7 mouse cellular contexts compared by ENCODE assay signal in genomic region chr11:98328031-98328370, GRCm38 (mm10). TPM values are rescaled to one million over a fixed set of nuclear protein-coding genes. Genes with fewer than 3 reads are reported as not detected.
A peak's percentile ranks its signal among the peaks of the same experiment; 100 is the strongest.
DNase-seq lines count a peak whose midpoint lies in the region; ATAC-seq and TF ChIP-seq lines count a peak whose summit lies in the region.

No protein-coding gene starts in this region.

- peaks cover 100% of the 10 kb centered on the region for H3K27me3 ChIP-seq in forebrain, embryonic 10.5 days (ENCODE audit: poor library complexity, severe bottlenecking)
- peaks cover 93% of the 10 kb centered on the region for H3K27me3 ChIP-seq in intestine, embryonic 16.5 days (replicated peaks; ENCODE audit: control insufficient read depth, insufficient read depth, low read length)
- peaks cover 58% of the 10 kb centered on the region for H3K27me3 ChIP-seq in neural tube, embryonic 14.5 days (ENCODE audit: control insufficient read depth, insufficient read depth, low read length)

- intact Hi-C loops in left cerebral cortex, adult 2 months (cut with DNase I) = no loop called here
- intact Hi-C loops in left cerebral cortex, postnatal 25 days (cut with DNase I) = no loop called here

- peaks cover 23% of the 10 kb centered on the region for H3K4me1 ChIP-seq in forebrain, embryonic 10.5 days
- H3K4me1 ChIP-seq in intestine, embryonic 16.5 days (ENCODE audit: control insufficient read depth, insufficient read depth, low read length) = peaks cover 20% of the 10 kb centered on the region
- 0 out of 2 replicates have a peak, but pooled peaks cover 4% of the 10 kb centered on the region for H3K4me1 ChIP-seq in neural tube, embryonic 14.5 days (ENCODE audit: control insufficient read depth, insufficient read depth, low read length)

- peak overlapping the region; percentile 96 for H3K27ac ChIP-seq in left cerebral cortex, adult 2 months
- H3K27ac ChIP-seq in forebrain, embryonic 10.5 days = no peak overlapping the region
- no peak overlapping the region for H3K27ac ChIP-seq in intestine, embryonic 16.5 days (ENCODE audit: low read length)
- peak overlapping the region; percentile 82 for H3K27ac ChIP-seq in neural tube, embryonic 14.5 days (ENCODE audit: low read depth, low read length)

- DNase-seq in left cerebral cortex, adult 2 months (ENCODE audit: extremely low spot score in 1 of 2, low spot score in 2 of 2) = no peak
- no peak for DNase-seq in left cerebral cortex, postnatal 25 days (ENCODE audit: low spot score in 2 of 2)
- DNase-seq in forebrain, embryonic 10.5 days (ENCODE audit: extremely low spot score, low spot score) = peak; percentile 42
- no peak for DNase-seq in left cerebral cortex, adult 8-10 months (ENCODE audit: low spot score in 2 of 2)
- DNase-seq in right cerebral cortex, postnatal 36 days (ENCODE audit: low spot score in 2 of 2) = no peak

- H3K4me2 ChIP-seq in intestine, embryonic 16.5 days (ENCODE audit: low read depth, low read length) = peak overlapping the region; percentile 43
- peak overlapping the region; percentile 43 for H3K4me2 ChIP-seq in neural tube, embryonic 14.5 days (ENCODE audit: low read depth, low read length)

- H3K9me3 ChIP-seq in forebrain, embryonic 10.5 days = no peaks in the 10 kb centered on the region
- no peaks in the 10 kb centered on the region for H3K9me3 ChIP-seq in intestine, embryonic 16.5 days (ENCODE audit: control insufficient read depth, low read length)
- H3K9me3 ChIP-seq in neural tube, embryonic 14.5 days (ENCODE audit: control insufficient read depth, low read length) = no peaks in the 10 kb centered on the region

- H3K9ac ChIP-seq in intestine, embryonic 16.5 days (ENCODE audit: low read depth, low read length) = no peak overlapping the region
- H3K9ac ChIP-seq in neural tube, embryonic 14.5 days (replicated peaks; ENCODE audit: low read depth, low read length) = peak overlapping the region; percentile 63

- TF ChIP-seq CTCF in left cerebral cortex, adult 2 months (IDR thresholded peaks at IDR 0.05) = no peak

- WGBS in forebrain, embryonic 10.5 days = under 1% methylated on average over 35 of the region's 35 CpGs
- under 1% methylated on average over 29 of the region's 35 CpGs for WGBS in intestine, embryonic 16.5 days
- under 1% methylated on average over 33 of the region's 35 CpGs for WGBS in neural tube, embryonic 14.5 days

- H3K36me3 ChIP-seq in forebrain, embryonic 10.5 days (replicated peaks) = no peaks in the 10 kb centered on the region
- no peaks in the 10 kb centered on the region for H3K36me3 ChIP-seq in intestine, embryonic 16.5 days (ENCODE audit: control insufficient read depth, insufficient read depth, low read length)
- H3K36me3 ChIP-seq in neural tube, embryonic 14.5 days (ENCODE audit: control insufficient read depth, insufficient read depth, low read length) = no peaks in the 10 kb centered on the region

- H3K4me3 ChIP-seq in left cerebral cortex, adult 2 months = peak overlapping the region; percentile 63
- peak overlapping the region; percentile 44 for H3K4me3 ChIP-seq in forebrain, embryonic 10.5 days
- H3K4me3 ChIP-seq in intestine, embryonic 16.5 days (ENCODE audit: low read length) = peak overlapping the region; percentile 36
- peak overlapping the region; percentile 41 for H3K4me3 ChIP-seq in neural tube, embryonic 14.5 days (ENCODE audit: low read depth, low read length)

- ATAC-seq in intestine, embryonic 16.5 days = no peak
- ATAC-seq in neural tube, embryonic 14.5 days (ENCODE audit: low read depth) = no peak

RNA-seq across cellular contexts. Expression of gene Neurod2, which starts 1.4 kb away (rescaled TPM):
- 10 to 100 TPM; 70.2 to 76.3 TPM for total RNA-seq in left cerebral cortex, adult 2 months (2021)
- total RNA-seq in left cerebral cortex, postnatal 25 days (2021) = 10 to 100 TPM; 57.3 to 64.3 TPM
- polyA plus RNA-seq in forebrain, embryonic 10.5 days (2016; fragmentation: Nextera tagmentation; extraction: Ambion mirVana) = 0.14 TPM in 1 of 2 replicates, not detected in the other
- 0.05 TPM in 1 of 2 replicates, not detected in the other for polyA plus RNA-seq in intestine, embryonic 16.5 days (2015; fragmentation: Nextera tagmentation; extraction: Ambion mirVana)
- 25.3 and 25.5 TPM in 2 replicates for polyA plus RNA-seq in neural tube, embryonic 14.5 days (2014; fragmentation: Nextera tagmentation; extraction: Ambion mirVana)
- 10 to 100 TPM; 54.9 to 63.3 (median 60.4) TPM for total RNA-seq in left cerebral cortex, adult 8-10 months (2022)

RNA-seq across cellular contexts. Expression of gene Ppp1r1b, which starts 20.2 kb away (rescaled TPM):
- total RNA-seq in left cerebral cortex, adult 2 months (2021) = 100 to 1,000 TPM; 146 to 208 TPM
- 100 to 1,000 TPM; 141 to 380 TPM for total RNA-seq in left cerebral cortex, postnatal 25 days (2021)
- polyA plus RNA-seq in forebrain, embryonic 10.5 days (2016; fragmentation: Nextera tagmentation; extraction: Ambion mirVana) = 0.23 and 0.41 TPM in 2 replicates
- polyA plus RNA-seq in intestine, embryonic 16.5 days (2015; fragmentation: Nextera tagmentation; extraction: Ambion mirVana) = 91.7 and 92.3 TPM in 2 replicates
- 1.3 and 2.4 TPM in 2 replicates for polyA plus RNA-seq in neural tube, embryonic 14.5 days (2014; fragmentation: Nextera tagmentation; extraction: Ambion mirVana)
- 100 to 1,000 TPM; 502 to 655 (median 573) TPM for total RNA-seq in left cerebral cortex, adult 8-10 months (2022)

RNA-seq across cellular contexts. Expression of gene Stard3, which starts 30.2 kb away (rescaled TPM):
- 10 to 100 TPM; 35.7 to 42.4 TPM for total RNA-seq in left cerebral cortex, adult 2 months (2021)
- 10 to 100 TPM; 34.1 to 36.8 TPM for total RNA-seq in left cerebral cortex, postnatal 25 days (2021)
- 39.8 and 41.0 TPM in 2 replicates for polyA plus RNA-seq in forebrain, embryonic 10.5 days (2016; fragmentation: Nextera tagmentation; extraction: Ambion mirVana)
- polyA plus RNA-seq in intestine, embryonic 16.5 days (2015; fragmentation: Nextera tagmentation; extraction: Ambion mirVana) = 44.8 and 44.9 TPM in 2 replicates
- 28.0 and 35.6 TPM in 2 replicates for polyA plus RNA-seq in neural tube, embryonic 14.5 days (2014; fragmentation: Nextera tagmentation; extraction: Ambion mirVana)
- total RNA-seq in left cerebral cortex, adult 8-10 months (2022) = 10 to 100 TPM; 35.7 to 40.8 (median 38.3) TPM

RNA-seq across cellular contexts. Expression of gene Tcap, which starts 55.6 kb away (rescaled TPM):
- total RNA-seq in left cerebral cortex, adult 2 months (2021) = 1 to 10 TPM; 8.7 to 10.0 TPM
- total RNA-seq in left cerebral cortex, postnatal 25 days (2021) = 10 to 100 TPM in 1 of 2 experiments, 1 to 10 TPM in 1; 9.3 to 11.6 TPM
- 0.15 TPM in 1 of 2 replicates, not detected in the other for polyA plus RNA-seq in forebrain, embryonic 10.5 days (2016; fragmentation: Nextera tagmentation; extraction: Ambion mirVana)
- 0.28 TPM in 1 of 2 replicates, not detected in the other for polyA plus RNA-seq in intestine, embryonic 16.5 days (2015; fragmentation: Nextera tagmentation; extraction: Ambion mirVana)
- polyA plus RNA-seq in neural tube, embryonic 14.5 days (2014; fragmentation: Nextera tagmentation; extraction: Ambion mirVana) = 0.29 and 0.39 TPM in 2 replicates
- total RNA-seq in left cerebral cortex, adult 8-10 months (2022) = 10 to 100 TPM in 2 of 4 experiments, 1 to 10 TPM in 2; 8.2 to 16.6 (median 12.1) TPM

RNA-seq across cellular contexts. Expression of gene Pnmt, which starts 58.2 kb away (rescaled TPM):
- under 1 TPM in 1 of 2 experiments, not detected in 1; 0.51 TPM for total RNA-seq in left cerebral cortex, adult 2 months (2021)
- total RNA-seq in left cerebral cortex, postnatal 25 days (2021) = under 1 TPM; 0.39 to 0.73 TPM
- polyA plus RNA-seq in forebrain, embryonic 10.5 days (2016; fragmentation: Nextera tagmentation; extraction: Ambion mirVana) = not detected in 2 replicates
- 0.16 TPM in 1 of 2 replicates, not detected in the other for polyA plus RNA-seq in intestine, embryonic 16.5 days (2015; fragmentation: Nextera tagmentation; extraction: Ambion mirVana)
- 1.8 and 2.6 TPM in 2 replicates for polyA plus RNA-seq in neural tube, embryonic 14.5 days (2014; fragmentation: Nextera tagmentation; extraction: Ambion mirVana)
- 1 to 10 TPM in 2 of 4 experiments, under 1 TPM in 2; 0.65 to 1.7 (median 0.96) TPM for total RNA-seq in left cerebral cortex, adult 8-10 months (2022)

Comparison
In these comparisons a context has a peak if more than half of its experiments do, and no peak if none do; other contexts are left out.
1. H3K27ac ChIP-seq: peak in left cerebral cortex, adult 2 months (single experiment) and neural tube, embryonic 14.5 days (single experiment); none in forebrain, embryonic 10.5 days (single experiment) and intestine, embryonic 16.5 days (single experiment).
2. Peak in every context shown above with its lines, with median percentiles within 50 percentile points of each other: H3K4me3 ChIP-seq.